Mouse (Mus musculus) MEL (cell line): ENCODE results near the gene Gpnmb.

ENCODE experiments used
- BHLHE40 ChIP-seq: IDR thresholded peaks from 2 replicates; pipeline ENCODE4 v1.6.1; 2012; ENCODE audit warnings: low read depth, mild to moderate bottlenecking, inconsistent platforms, low read length, improper control_type of control experiment, borderline replicate concordance
- CTCF ChIP-seq, 3 experiments: IDR thresholded peaks in 2 of 3; conservative IDR thresholded peaks in 1 of 3; 2 replicates each; pipeline ENCODE4 v1.5.1; 2011 to 2012; ENCODE audit warnings: low read length in 3 of 3, low read depth in 2 of 3, mild to moderate bottlenecking in 2 of 3, improper control_type of control experiment in 1 of 3, inconsistent platforms in 1 of 3, mixed read lengths in 1 of 3, moderate library complexity in 1 of 3; ENCODE audit not compliant: control insufficient read depth in 1 of 3, insufficient read depth in 1 of 3, poor library complexity in 1 of 3, severe bottlenecking in 1 of 3
- ETS1 ChIP-seq: IDR thresholded peaks from 2 replicates; pipeline ENCODE4 v1.6.1; 2012; ENCODE audit warnings: low read depth, mild to moderate bottlenecking, inconsistent platforms, low read length, improper control_type of control experiment, moderate library complexity
- HCFC1 ChIP-seq: IDR thresholded peaks from 2 replicates; pipeline ENCODE4 v1.6.1; 2012; ENCODE audit warnings: low read depth, mild to moderate bottlenecking, inconsistent platforms, low read length, improper control_type of control experiment, moderate library complexity
- MEF2A ChIP-seq: IDR thresholded peaks from 2 replicates; pipeline ENCODE4 v1.6.1; 2014; ENCODE audit warnings: low read depth, mild to moderate bottlenecking, inconsistent platforms, low read length, improper control_type of control experiment; ENCODE audit not compliant: poor library complexity, insufficient replicate concordance, severe bottlenecking; ENCODE audit errors: extremely low read depth
- MXI1 ChIP-seq: IDR thresholded peaks from 2 replicates; pipeline ENCODE4 v1.6.1; 2011; ENCODE audit warnings: mild to moderate bottlenecking, low read depth, low read length, improper control_type of control experiment
- MYC ChIP-seq: IDR thresholded peaks from 2 replicates; pipeline ENCODE4 v1.6.1; 2011; ENCODE audit warnings: low read depth, mild to moderate bottlenecking, low read length, improper control_type of control experiment, moderate library complexity
- POLR2A ChIP-seq, 2 experiments: IDR thresholded peaks; 2 replicates each; pipeline ENCODE4 v1.6.1; 2011 to 2012; ENCODE audit warnings: low read length in 2 of 2, mild to moderate bottlenecking in 2 of 2, control low read depth in 1 of 2, improper control_type of control experiment in 1 of 2, low read depth in 1 of 2, moderate library complexity in 1 of 2; ENCODE audit not compliant: control insufficient read depth in 1 of 2, insufficient read depth in 1 of 2, poor library complexity in 1 of 2
- POLR2AphosphoS2 ChIP-seq: IDR thresholded peaks from 2 replicates; pipeline ENCODE4 v1.6.1; 2011; ENCODE audit warnings: low read length, improper control_type of control experiment
- TAL1 ChIP-seq: IDR thresholded peaks from 2 replicates; pipeline ENCODE4 v1.6.1; 2012; ENCODE audit warnings: mild to moderate bottlenecking, inconsistent platforms, low read length, moderate library complexity, mixed read lengths
- TCF12 ChIP-seq: IDR thresholded peaks from 2 replicates; pipeline ENCODE4 v1.6.1; 2014; ENCODE audit warnings: low read depth, mild to moderate bottlenecking, inconsistent platforms, low read length, improper control_type of control experiment, moderate library complexity
- ZMIZ1 ChIP-seq: IDR thresholded peaks from 2 replicates; pipeline ENCODE4 v1.6.1; 2012; ENCODE audit warnings: low read depth, mild to moderate bottlenecking, inconsistent platforms, low read length, improper control_type of control experiment, moderate library complexity
- ZNF384 ChIP-seq: IDR thresholded peaks from 2 replicates; pipeline ENCODE4 v1.6.1; 2012; ENCODE audit warnings: low read depth, mild to moderate bottlenecking, inconsistent platforms, low read length, improper control_type of control experiment

GRCm38 (mm10) chr6:49021141-49022012, 15.0 kb upstream of the Gpnmb start:
- TF ChIP-seq ETS1 (no peak), MXI1 (no peak), MEF2A (no peak), CTCF (IDR thresholded peaks at IDR 0.05 in 2 of 3, conservative IDR thresholded peaks at IDR 0.05 in 1 of 3; ENCODE audit: control insufficient read depth in 1 of 3, insufficient read depth in 1 of 3, low read depth in 2 of 3, low read length in 3 of 3, poor library complexity in 1 of 3, severe bottlenecking in 1 of 3) (no peak), TAL1 (no peak), ZNF384 (no peak), TCF12 (no peak), ZMIZ1 (no peak), POLR2A (IDR thresholded peaks at IDR 0.05; ENCODE audit: control insufficient read depth in 1 of 2, insufficient read depth in 1 of 2, low read depth in 1 of 2, low read length in 2 of 2, poor library complexity in 1 of 2) (no peak), POLR2AphosphoS2 (no peak), BHLHE40 (no peak), HCFC1 (no peak), MYC (no peak)
